Mouse (Mus musculus) MN1 (cell line): ENCODE measurements at regions not wholly inside any gene's neighbourhood (a gene's known extent, or its start where the extent isn't known, plus 50 kb on each side); places are given as distances from the start of the nearest gene placed in this dataset.

Experiments
- DNase-seq: peaks from one replicate; pipeline ENCODE4 v3.0.0-alpha.2; 2016; ENCODE audit warnings: low spot score

GRCm38 (mm10) chr13:102355569-102355968 lies 337.8 kb upstream of the Cd180 start:
- peak; percentile 20 for DNase-seq

GRCm38 (mm10) chr13:102372451-102373082 lies 320.8 kb upstream of the Cd180 start:
- peak; percentile 35 for DNase-seq

GRCm38 (mm10) chr13:102380667-102381066 lies 312.7 kb upstream of the Cd180 start:
- DNase-seq = no peak

GRCm38 (mm10) chr13:102391911-102392310 lies 301.4 kb upstream of the Cd180 start:
- no peak for DNase-seq

- no peak for DNase-seq
Observed at GRCm38 (mm10) chr13:102392868-102393661, 300.3 kb upstream of the Cd180 start.

- DNase-seq = no peak
Observed at GRCm38 (mm10) chr13:102393662-102393970, 299.7 kb upstream of the Cd180 start.

GRCm38 (mm10) chr13:102394057-102394456 lies 299.3 kb upstream of the Cd180 start:
- no peak for DNase-seq

GRCm38 (mm10) chr13:102397411-102397810 lies 295.9 kb upstream of the Cd180 start:
- DNase-seq = no peak

GRCm38 (mm10) chr13:102411840-102412239 lies 281.5 kb upstream of the Cd180 start:
- no peak for DNase-seq

- no peak for DNase-seq
Observed at GRCm38 (mm10) chr13:102434372-102434954, 258.9 kb upstream of the Cd180 start.

- no peak for DNase-seq
Observed at GRCm38 (mm10) chr13:102442676-102443075, 250.7 kb upstream of the Cd180 start.

GRCm38 (mm10) chr13:102447310-102447709 lies 246.0 kb upstream of the Cd180 start:
- no peak for DNase-seq

- no peak for DNase-seq
Observed at GRCm38 (mm10) chr13:102449416-102450121, 243.8 kb upstream of the Cd180 start.

GRCm38 (mm10) chr13:102451176-102451575 lies 242.2 kb upstream of the Cd180 start:
- DNase-seq = peak; percentile 14

GRCm38 (mm10) chr13:102458711-102459110 lies 234.6 kb upstream of the Cd180 start:
- no peak for DNase-seq

- no peak for DNase-seq
Observed at GRCm38 (mm10) chr13:102463993-102464392, 229.4 kb upstream of the Cd180 start.

- DNase-seq = no peak
Observed at GRCm38 (mm10) chr13:102481906-102482305, 211.5 kb upstream of the Cd180 start.

- DNase-seq = no peak
Observed at GRCm38 (mm10) chr13:102482451-102482850, 210.9 kb upstream of the Cd180 start.

- DNase-seq = no peak
Observed at GRCm38 (mm10) chr13:102487416-102488097, 205.8 kb upstream of the Cd180 start.

GRCm38 (mm10) chr13:102491370-102491769 lies 202.0 kb upstream of the Cd180 start:
- no peak for DNase-seq

GRCm38 (mm10) chr13:102504157-102504947 lies 189.0 kb upstream of the Cd180 start:
- DNase-seq = peak; percentile 75
